Mouse (Mus musculus) hindbrain, embryonic 15.5 days (tissue): Measurements from ENCODE around the gene Nbr1. TPM values are rescaled to one million over a fixed set of nuclear protein-coding genes. Genes with fewer than 3 reads are reported as not detected.
"Not testable (repeated sequence)": the region's sequence is repeated elsewhere in the genome, so short reads cannot be mapped to it uniquely, and the experiment has no call there.

Experiments used
- ATAC-seq: fragments of 200-750 bp; cut with Nextera tagmentation; 2 replicates; pipeline ENCODE4 v1.8.0; 2017; ENCODE audit warnings: low read depth, moderate number of reproducible peaks, moderate TSS enrichment; ENCODE audit not compliant: low FRiP score
- H3K27ac ChIP-seq: fragments of 300-500 bp; sonication (generic); replicated peaks from 2 replicates; pipeline ENCODE4 v1.5.1; 2015; ENCODE audit warnings: mild to moderate bottlenecking, inconsistent platforms
- H3K27me3 ChIP-seq: fragments of 300-500 bp; sonication (generic); 2 replicates; pipeline ENCODE4 v1.6.1; 2015; ENCODE audit warnings: control low read depth, inconsistent platforms
- H3K36me3 ChIP-seq: fragments of 300-500 bp; sonication (generic); 2 replicates; pipeline ENCODE4 v1.6.1; 2015; ENCODE audit warnings: control low read depth, inconsistent platforms
- H3K4me1 ChIP-seq: fragments of 300-500 bp; sonication (generic); replicated peaks from 2 replicates; pipeline ENCODE4 v1.6.1; 2015; ENCODE audit warnings: control low read depth, inconsistent platforms
- H3K4me2 ChIP-seq: fragments of 300-500 bp; sonication (generic); 2 replicates; pipeline ENCODE4 v1.6.1; 2015; ENCODE audit warnings: moderate library complexity, mild to moderate bottlenecking, inconsistent platforms
- H3K4me3 ChIP-seq: fragments of 300-500 bp; sonication (generic); 2 replicates; pipeline ENCODE4 v1.5.1; 2015; ENCODE audit warnings: mild to moderate bottlenecking, inconsistent platforms
- H3K9ac ChIP-seq: fragments of 300-500 bp; sonication (generic); 2 replicates; pipeline ENCODE4 v1.6.1; 2015; ENCODE audit warnings: inconsistent platforms
- H3K9me3 ChIP-seq: fragments of 300-500 bp; sonication (generic); 2 replicates; pipeline ENCODE4 v1.6.1; 2016; ENCODE audit warnings: control low read depth, inconsistent platforms
- WGBS: fragments of 180-500 bp; shearing (Covaris S2); methylation state at CpG from one replicate; pipeline ENCODE4 v1.1.7; 2015; 5-methylcytosine and 5-hydroxymethylcytosine counted together
- polyA plus RNA-seq: library from polyadenylated mRNA; unstranded; fragments of >200 nt; fragmentation: Nextera tagmentation; extraction: Ambion mirVana; gene quantifications from 2 replicates; pipeline ENCODE4 v1.2.1, GENCODE M21; 2015

The Nbr1 gene
- polyA plus RNA-seq, 1 experiment from 2014 or later = 87.6 TPM

DNA sequence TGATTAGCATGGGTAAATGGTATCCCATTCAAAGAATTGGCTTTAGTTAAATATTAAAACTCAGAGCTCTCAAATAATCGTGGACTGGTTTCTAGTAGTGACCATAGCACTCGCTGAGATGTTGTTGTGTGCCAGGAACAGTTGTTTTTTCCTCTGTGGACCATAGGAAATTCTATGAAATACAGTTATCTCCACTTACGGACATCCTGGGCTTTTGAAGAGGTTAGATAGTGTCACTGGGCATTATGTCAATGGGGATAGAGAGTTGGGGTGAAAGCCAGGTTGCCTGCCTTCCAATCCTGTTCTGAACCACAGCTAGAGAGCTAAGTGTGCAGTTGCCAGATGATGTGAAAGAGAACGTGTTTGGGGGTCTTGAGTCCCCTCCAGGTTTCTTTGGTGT lies 33.9 kb downstream of the Nbr1 start:
- peaks cover 7% of the 10 kb centered on the region for H3K36me3 ChIP-seq
- H3K9ac ChIP-seq = no peak overlapping the region
- 85% methylated on average over 4 of the region's 4 CpGs for WGBS
- no peak overlapping the region for H3K27ac ChIP-seq
- H3K9me3 ChIP-seq = no peaks in the 10 kb centered on the region
- no peaks in the 10 kb centered on the region for H3K27me3 ChIP-seq
- ATAC-seq = no peak
- no peaks in the 10 kb centered on the region for H3K4me1 ChIP-seq
- H3K4me3 ChIP-seq = no peak overlapping the region
- H3K4me2 ChIP-seq = no peak overlapping the region

DNA sequence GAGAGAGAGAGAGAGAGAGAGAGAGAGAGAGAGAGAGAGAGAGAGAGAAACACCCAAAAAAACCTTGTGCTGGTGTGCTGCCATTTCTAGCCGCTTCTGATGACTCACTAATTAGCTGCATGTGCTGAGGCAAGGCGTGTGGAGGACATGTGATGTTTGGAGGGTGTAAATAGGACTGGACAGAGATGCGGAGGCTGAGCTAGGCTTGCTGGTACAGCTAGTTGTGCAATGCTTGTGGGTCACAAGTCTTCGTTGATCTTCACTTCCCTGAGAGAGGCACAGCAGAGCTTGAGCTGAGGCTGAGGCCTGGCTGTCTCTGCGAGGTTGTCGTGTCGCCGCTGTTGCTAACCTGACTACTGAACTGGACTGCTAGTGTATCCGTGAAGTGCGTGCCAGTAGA lies 35.7 kb downstream of the Nbr1 start:
- 88% methylated on average over 10 of the region's 10 CpGs for WGBS
- H3K9ac ChIP-seq = no peak overlapping the region

DNA sequence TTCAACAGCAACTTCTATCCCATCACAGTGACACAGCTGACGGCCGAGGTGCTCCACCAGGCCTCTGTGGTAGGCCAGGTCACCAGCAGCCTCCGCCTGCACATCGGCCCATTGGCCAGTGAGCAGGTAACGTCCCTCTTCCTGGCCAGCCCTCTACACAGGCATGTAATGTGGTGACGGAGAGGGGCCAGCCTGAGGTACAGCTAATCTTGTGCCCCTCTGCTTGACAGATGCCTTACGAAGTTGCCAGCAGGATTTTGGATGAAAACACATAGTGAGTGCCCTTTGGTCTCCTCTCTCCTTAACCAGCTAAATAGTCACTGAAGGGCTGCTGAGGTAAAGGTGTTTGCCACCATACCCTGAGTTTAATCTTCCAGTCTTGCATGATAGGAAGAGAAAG lies 36.9 kb downstream of the Nbr1 start:
- H3K9ac ChIP-seq = no peak overlapping the region
- no peaks in the 10 kb centered on the region for H3K27me3 ChIP-seq
- H3K9me3 ChIP-seq = no peaks in the 10 kb centered on the region
- no peak overlapping the region for H3K4me3 ChIP-seq
- no peak overlapping the region for H3K4me2 ChIP-seq
- no peak overlapping the region for H3K27ac ChIP-seq
- WGBS = 94% methylated on average over 7 of the region's 7 CpGs
- ATAC-seq = no peak
- no peaks in the 10 kb centered on the region for H3K36me3 ChIP-seq
- no peaks in the 10 kb centered on the region for H3K4me1 ChIP-seq

More for the DNA sequence above, 35.7 kb downstream of the Nbr1 start:
- no peak for ATAC-seq
- Histone ChIP-seq H3K27ac (no peak overlapping the region), H3K4me1 (no peaks in the 10 kb centered on the region), H3K4me3 (no peak overlapping the region), H3K4me2 (no peak overlapping the region), H3K27me3 (no peaks in the 10 kb centered on the region), H3K9me3 (no peaks in the 10 kb centered on the region), H3K36me3 (no peaks in the 10 kb centered on the region)

DNA sequence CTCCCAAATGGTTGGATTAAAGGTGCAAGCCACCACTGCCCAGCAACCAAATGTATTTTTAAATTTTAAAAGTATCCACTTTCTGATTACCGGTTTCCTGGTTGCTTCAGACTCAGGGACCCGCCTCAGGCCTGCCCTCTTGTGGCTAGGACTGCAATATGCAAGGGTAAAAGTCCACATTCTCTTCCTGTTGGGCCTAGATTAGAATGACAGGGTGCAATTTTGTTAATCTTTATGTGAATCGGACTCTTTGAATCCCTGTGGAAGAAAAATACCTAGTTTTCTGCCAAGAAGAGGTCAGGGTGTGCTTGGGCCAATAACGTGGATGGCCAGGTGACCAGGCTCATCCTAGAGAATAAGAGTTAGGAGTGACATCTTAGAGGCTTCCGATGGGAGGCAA lies 37.5 kb downstream of the Nbr1 start:
- H3K27me3 ChIP-seq = no peaks in the 10 kb centered on the region
- no peaks in the 10 kb centered on the region for H3K36me3 ChIP-seq
- WGBS = 28% methylated on average over 5 of the region's 5 CpGs
- no peak for ATAC-seq
- H3K4me3 ChIP-seq = no peak overlapping the region
- H3K4me2 ChIP-seq = no peak overlapping the region
- no peak overlapping the region for H3K27ac ChIP-seq
- H3K9me3 ChIP-seq = no peaks in the 10 kb centered on the region
- H3K9ac ChIP-seq = no peak overlapping the region
- H3K4me1 ChIP-seq = no peaks in the 10 kb centered on the region

- WGBS = 82% methylated on average over 12 of the region's 12 CpGs
- no peaks in the 10 kb centered on the region for H3K9me3 ChIP-seq
- H3K9ac ChIP-seq = no peak overlapping the region
- no peaks in the 10 kb centered on the region for H3K36me3 ChIP-seq
- no peaks in the 10 kb centered on the region for H3K27me3 ChIP-seq
- no peak overlapping the region for H3K4me3 ChIP-seq
- ATAC-seq = no peak
- no peak overlapping the region for H3K4me2 ChIP-seq
- H3K4me1 ChIP-seq = no peaks in the 10 kb centered on the region
- H3K27ac ChIP-seq = no peak overlapping the region
These were observed 38.2 kb downstream of the Nbr1 start for GRCm38 (mm10) chr11:101589989-101590624.

DNA sequence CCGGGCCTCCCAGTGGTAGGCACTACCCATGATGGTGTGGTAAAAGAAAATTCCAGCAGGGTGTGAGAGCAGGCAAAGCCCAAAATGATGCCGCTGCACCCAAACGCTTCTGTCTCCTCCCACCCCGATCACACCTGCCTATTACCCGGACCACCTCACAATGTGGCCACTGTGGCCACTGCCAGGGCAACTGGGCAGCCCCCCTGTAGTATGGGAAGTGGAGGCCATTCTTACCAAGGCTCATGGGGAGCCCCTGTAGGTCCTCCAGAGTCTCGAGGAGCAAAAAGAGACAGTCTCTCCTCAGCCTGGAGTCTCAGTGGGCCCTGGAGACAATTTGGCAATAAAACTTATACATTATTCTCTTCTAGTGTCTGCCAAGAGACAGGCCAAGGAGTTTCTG lies 47.2 kb downstream of the Nbr1 start, which contains the start of gene Gm11634:
Gene Gm11634, minus strand, starts transcription at position 101 of the 400 bp plus-strand sequence.
- Histone ChIP-seq H3K4me2 (no peak within 1 kb of the TSS), H3K36me3 (no peaks in the 10 kb centered on the region), H3K4me3 (no peak within 1 kb of the TSS), H3K9me3 (no peaks in the 10 kb centered on the region), H3K4me1 (peaks cover 2% of the 10 kb centered on the region), H3K27me3 (no peaks in the 10 kb centered on the region), H3K27ac (no peak within 1 kb of the TSS), H3K9ac (no peak within 1 kb of the TSS)
- no peak for ATAC-seq
- WGBS = 81% methylated on average over 6 of the region's 6 CpGs

- H3K4me1 ChIP-seq = peaks cover 7% of the 10 kb centered on the region
- 17% methylated on average over 3 of the region's 3 CpGs for WGBS
- H3K9ac ChIP-seq = no peak overlapping the region
- no peak for ATAC-seq
- no peak overlapping the region for H3K4me2 ChIP-seq
- H3K4me3 ChIP-seq = no peak overlapping the region
- no peak overlapping the region for H3K27ac ChIP-seq
- no peaks in the 10 kb centered on the region for H3K9me3 ChIP-seq
- no peaks in the 10 kb centered on the region for H3K27me3 ChIP-seq
- no peaks in the 10 kb centered on the region for H3K36me3 ChIP-seq
These were observed 50.5 kb downstream of the Nbr1 start for GRCm38 (mm10) chr11:101602491-101602890.

DNA sequence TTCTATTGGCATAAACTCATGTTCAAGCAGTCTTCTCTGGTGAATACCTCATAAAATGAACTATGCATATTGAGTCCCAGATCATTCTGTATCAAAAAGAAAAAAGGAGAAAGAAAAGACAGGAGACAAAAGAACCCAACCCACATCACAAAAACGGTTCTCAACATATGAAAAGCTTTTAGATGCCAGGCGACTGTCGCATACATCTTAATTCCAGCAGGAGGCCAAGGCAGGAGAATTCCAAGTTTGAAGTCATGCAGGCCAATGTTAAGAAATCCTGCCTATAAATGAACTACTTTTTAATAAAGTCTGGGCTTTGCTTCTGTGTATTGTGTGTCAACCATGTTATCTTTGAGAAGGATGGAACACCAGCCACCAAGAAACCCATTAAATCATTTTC lies 52.2 kb downstream of the Nbr1 start:
- H3K4me2 ChIP-seq = peak overlapping the region; percentile 62
- H3K27me3 ChIP-seq = no peaks in the 10 kb centered on the region
- no peak for ATAC-seq
- H3K36me3 ChIP-seq = no peaks in the 10 kb centered on the region
- no peaks in the 10 kb centered on the region for H3K9me3 ChIP-seq
- peak overlapping the region; percentile 56; the same call in 1 of the 2 replicates for H3K27ac ChIP-seq
- H3K4me1 ChIP-seq = peaks cover 7% of the 10 kb centered on the region
- H3K9ac ChIP-seq = peak overlapping the region; percentile 33
- peak overlapping the region; percentile 39 for H3K4me3 ChIP-seq
- under 1% methylated on average over 3 of the region's 3 CpGs for whole genome bisulfite sequencing

DNA sequence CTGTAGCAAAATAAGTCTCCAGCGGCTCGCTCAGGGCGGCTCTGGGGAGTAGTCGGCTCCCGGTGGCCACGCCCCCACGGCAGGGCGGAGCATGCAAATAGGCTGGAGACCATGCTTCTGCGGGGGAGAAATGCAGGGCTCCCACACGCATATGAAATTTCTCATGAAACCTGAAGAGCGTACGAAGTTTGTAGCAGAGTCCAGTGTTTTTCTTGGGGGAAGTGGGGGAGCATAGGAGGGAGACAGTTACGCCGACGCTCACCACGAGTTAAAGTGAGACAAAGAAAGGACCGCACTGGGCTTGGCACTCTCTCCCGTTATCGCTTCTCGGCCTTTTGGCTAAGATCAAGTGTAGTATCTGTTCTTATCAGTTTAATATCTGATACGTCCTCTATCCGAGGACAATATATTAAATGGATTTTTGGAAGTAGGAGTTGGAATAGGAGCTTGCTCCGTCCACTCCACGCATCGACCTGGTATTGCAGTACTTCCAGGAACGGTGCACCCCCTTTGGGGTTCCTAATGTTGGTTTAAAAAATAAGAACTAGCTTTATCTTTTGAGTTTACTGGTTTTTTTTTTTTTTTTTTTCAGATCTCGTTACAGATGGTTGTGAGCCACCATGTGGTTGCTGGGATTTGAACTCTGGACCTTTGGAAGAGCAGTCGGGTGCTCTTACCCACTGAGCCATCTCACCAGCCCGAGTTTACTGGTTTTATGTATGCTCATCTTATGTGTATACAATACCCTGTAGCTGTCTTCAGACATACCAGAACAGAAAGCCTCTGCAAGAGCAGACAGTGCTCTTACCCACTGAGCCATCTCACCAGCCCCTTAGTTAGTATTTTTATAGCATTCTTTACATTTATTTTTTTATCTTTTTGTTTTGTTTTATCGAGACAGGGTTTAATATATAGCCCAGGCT lies 52.8 kb downstream of the Nbr1 start:
- peak; percentile 76 for ATAC-seq

GRCm38 (mm10) chr11:101607134-101607533 lies 55.2 kb downstream of the Nbr1 start:
- H3K4me2 ChIP-seq, ATAC-seq: not testable (repeated sequence)
- WGBS = 97% methylated on average over 4 of the region's 4 CpGs

More for the DNA sequence above, 52.8 kb downstream of the Nbr1 start:
- H3K36me3 ChIP-seq, H3K27me3 ChIP-seq, H3K9me3 ChIP-seq, H3K4me1 ChIP-seq: not testable (repeated sequence)
- Histone ChIP-seq H3K4me2 (peak overlapping the region; percentile 62), H3K4me3 (peak overlapping the region; percentile 39), H3K27ac (peak overlapping the region; percentile 56; the same call in 1 of the 2 replicates), H3K9ac (peak overlapping the region; percentile 33)
- whole genome bisulfite sequencing = 2% methylated on average over 30 of the region's 30 CpGs

GRCm38 (mm10) chr11:101610445-101610844 lies 58.5 kb downstream of the Nbr1 start:
- WGBS = 43% methylated on average over 11 of the region's 11 CpGs
- Histone ChIP-seq H3K27me3 (no peaks in the 10 kb centered on the region), H3K4me2 (no peak overlapping the region), H3K9me3 (no peaks in the 10 kb centered on the region), H3K4me3 (no peak overlapping the region), H3K36me3 (no peaks in the 10 kb centered on the region), H3K9ac (no peak overlapping the region), H3K27ac (no peak overlapping the region), H3K4me1 (no peaks in the 10 kb centered on the region)
- no peak for ATAC-seq

More at GRCm38 (mm10) chr11:101607134-101607533, 55.2 kb downstream of the Nbr1 start:
- not testable (repeated sequence) for H3K9me3 ChIP-seq, H3K9ac ChIP-seq, H3K27ac ChIP-seq, H3K36me3 ChIP-seq, H3K27me3 ChIP-seq, H3K4me1 ChIP-seq, H3K4me3 ChIP-seq

DNA sequence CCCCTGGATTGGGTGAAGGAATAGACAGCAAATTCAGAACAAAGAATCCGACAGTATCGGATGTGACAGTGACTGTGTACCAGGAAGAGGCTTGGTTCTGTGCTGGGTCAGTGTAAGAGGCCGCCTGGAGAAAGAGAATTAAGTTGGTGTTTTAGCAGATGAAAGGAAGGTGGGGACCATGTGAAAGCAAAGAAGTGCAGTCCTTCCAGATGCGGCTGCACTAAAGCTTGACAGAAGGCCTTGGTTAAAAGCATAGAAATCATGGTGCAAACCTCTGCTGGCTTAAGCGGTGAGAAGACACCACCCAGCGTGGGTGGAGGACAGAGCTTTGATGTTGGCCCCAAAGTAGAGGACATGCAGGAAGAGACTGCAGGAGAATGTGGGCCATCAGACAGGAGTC lies 61.6 kb downstream of the Nbr1 start:
- H3K4me2 ChIP-seq = no peak overlapping the region
- H3K36me3 ChIP-seq = no peaks in the 10 kb centered on the region
- peaks cover 18% of the 10 kb centered on the region for H3K4me1 ChIP-seq
- no peaks in the 10 kb centered on the region for H3K9me3 ChIP-seq
- H3K27me3 ChIP-seq = no peaks in the 10 kb centered on the region
- H3K27ac ChIP-seq = no peak overlapping the region
- ATAC-seq = no peak
- WGBS = 82% methylated on average over 6 of the region's 6 CpGs
- no peak overlapping the region for H3K9ac ChIP-seq
- no peak overlapping the region for H3K4me3 ChIP-seq
